24 mouse cellular contexts compared by ENCODE assay signal in the genomic region with DNA sequence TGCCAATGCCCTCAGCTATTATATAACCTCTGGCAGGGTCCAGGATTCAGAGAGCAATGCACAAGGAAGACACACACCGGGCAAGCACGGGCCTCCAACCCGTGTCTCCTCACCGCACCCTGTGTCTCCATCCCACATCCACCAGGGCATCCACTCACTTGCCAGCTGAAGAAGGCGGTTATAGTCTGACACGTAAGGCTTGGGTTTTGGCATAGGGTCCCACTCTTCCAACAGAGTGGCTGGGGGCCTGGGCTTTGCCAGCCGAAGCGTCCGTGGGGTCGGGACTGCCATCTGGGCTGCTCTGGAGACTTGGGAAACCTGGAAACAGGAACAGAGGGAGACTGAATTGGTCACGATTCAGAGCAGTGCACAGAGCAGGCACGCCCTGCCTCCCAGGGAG. TPM values are rescaled to one million over a fixed set of nuclear protein-coding genes. Genes with fewer than 3 reads are reported as not detected.
DNase-seq lines count a peak whose midpoint lies in the region; ATAC-seq and TF ChIP-seq lines count a peak whose summit lies in the region.
"Had no signal": no experiment of that assay in that cellular context is flagged by ENCODE, and none has a peak within 500 bp of the region (broad histone marks: within the 10 kb centered on the region; RNA-seq: fewer than 3 reads in every experiment).

No protein-coding gene starts in this region.

- no peak for TF ChIP-seq EP300 in ES-Bruce4 (IDR thresholded peaks at IDR 0.05; ENCODE audit: insufficient read depth, low read depth, low read length)

- TF ChIP-seq CTCF in E14TG2a.4 (conservative IDR thresholded peaks at IDR 0.05; ENCODE audit: low read length) (no peak), ES-Bruce4 (IDR thresholded peaks at IDR 0.05; ENCODE audit: low read depth, low read length) (no peak)
- TF ChIP-seq CTCF in layer of hippocampus, adult 2 months (conservative IDR thresholded peaks at IDR 0.05), result no peak

- no peak overlapping the region for H3K9ac ChIP-seq in ES-Bruce4 (ENCODE audit: low read depth, poor library complexity, severe bottlenecking)
- H3K9ac ChIP-seq: embryonic facial prominence, embryonic 13.5 days; forebrain, embryonic 13.5 days; heart, embryonic 13.5 days; hindbrain, embryonic 14.5 days; intestine, embryonic 15.5 days had no signal

- H3K9me3 ChIP-seq in E14TG2a.4 (ENCODE audit: low read length) (no peaks in the 10 kb centered on the region), ES-Bruce4 (replicated peaks; ENCODE audit: control insufficient read depth, insufficient read depth, low read length, poor library complexity, severe bottlenecking) (no peaks in the 10 kb centered on the region)
- H3K9me3 ChIP-seq: embryonic facial prominence, embryonic 13.5 days; heart, embryonic 13.5 days; intestine, embryonic 15.5 days had no signal

- DNase-seq in frontal cortex, postnatal 25 days (ENCODE audit: low spot score in 2 of 2), result no peak
- peak; percentile 47 for DNase-seq in left cerebral cortex, postnatal 4 days
- DNase-seq in left cerebral cortex, postnatal 10 days (ENCODE audit: extremely low spot score in 1 of 2, low spot score in 2 of 2), result no peak
- no peak for DNase-seq in kidney, postnatal 10 days
- DNase-seq in layer of hippocampus, adult 2 months (ENCODE audit: low spot score in 2 of 2), result no peak
- DNase-seq: adrenal gland, postnatal 14 days; cerebellum, adult 2 months; cerebellum, postnatal 36 days; gastrocnemius, postnatal 10 days; heart, postnatal 36 days had no signal

- H3K36me3 ChIP-seq in E14TG2a.4 (ENCODE audit: insufficient read depth, low read length) (no peaks in the 10 kb centered on the region), ES-Bruce4 (ENCODE audit: control insufficient read depth, insufficient read depth, low read length, poor library complexity, severe bottlenecking) (no peaks in the 10 kb centered on the region)
- H3K36me3 ChIP-seq: embryonic facial prominence, embryonic 13.5 days; heart, embryonic 13.5 days; intestine, embryonic 15.5 days had no signal

- TF ChIP-seq POLR2A in ES-Bruce4 (IDR thresholded peaks at IDR 0.05; ENCODE audit: insufficient read depth, low read length), result no peak

- H3K27ac ChIP-seq in ES-Bruce4 (ENCODE audit: insufficient read depth, low read length), result no peak overlapping the region
- H3K27ac ChIP-seq in layer of hippocampus, adult 2 months, result no peak overlapping the region
- H3K27ac ChIP-seq: embryonic facial prominence, embryonic 13.5 days; forebrain, embryonic 13.5 days; heart, adult 2 months; heart, embryonic 13.5 days; hindbrain, embryonic 14.5 days; intestine, embryonic 15.5 days had no signal

- H3K27me3 ChIP-seq in E14TG2a.4 (ENCODE audit: insufficient read depth, low read length), result peaks cover 25% of the 10 kb centered on the region
- H3K27me3 ChIP-seq in ES-Bruce4 (ENCODE audit: control insufficient read depth, insufficient read depth, low read length, poor library complexity, severe bottlenecking), result no peaks in the 10 kb centered on the region
- H3K27me3 ChIP-seq: intestine, embryonic 15.5 days had no signal

- H3K4me3 ChIP-seq in E14TG2a.4 (replicated peaks; ENCODE audit: low read length) (peak overlapping the region; percentile 56), ES-Bruce4 (ENCODE audit: low read depth, low read length) (0 out of 2 replicates have a peak overlapping the region, but pooled peaks have one; percentile 3)
- H3K4me3 ChIP-seq in layer of hippocampus, adult 2 months, result no peak overlapping the region
- H3K4me3 ChIP-seq: embryonic facial prominence, embryonic 13.5 days; forebrain, embryonic 13.5 days; heart, adult 2 months; heart, embryonic 13.5 days; intestine, embryonic 15.5 days had no signal

- intact Hi-C loops in left cerebral cortex, postnatal 4 days (cut with DNase I), result no loop called here
- intact Hi-C loops in left cerebral cortex, postnatal 10 days (cut with DNase I), result no loop called here

- peak; percentile 28; the same call in 1 of the 2 replicates for ATAC-seq in frontal cortex, adult (ENCODE audit: low TSS enrichment)
- ATAC-seq: activated CD4-positive, CD25-positive, alpha-beta regulatory T cell, adult 4 months; forebrain, embryonic 13.5 days; intestine, embryonic 15.5 days had no signal

- peaks cover 47% of the 10 kb centered on the region for H3K4me1 ChIP-seq in E14TG2a.4 (replicated peaks; ENCODE audit: low read depth, low read length)
- H3K4me1 ChIP-seq in ES-Bruce4 (ENCODE audit: control insufficient read depth, insufficient read depth, low read length), result no peaks in the 10 kb centered on the region
- H3K4me1 ChIP-seq: embryonic facial prominence, embryonic 13.5 days; forebrain, embryonic 13.5 days; heart, embryonic 13.5 days; intestine, embryonic 15.5 days had no signal

RNA-seq across cellular contexts. Expression of a gene that starts 7.3 kb away (rescaled TPM):
- not detected for total RNA-seq in left cerebral cortex, postnatal 4 days (2021)
- total RNA-seq in left cerebral cortex, postnatal 10 days (2021), result not detected
- not detected in 2 replicates for polyA plus RNA-seq in ES-Bruce4 (2011; ENCODE audit: insufficient read depth, insufficient read length, low read depth, missing spikeins)
- total RNA-seq in layer of hippocampus, adult 2 months (2021), result 1 to 10 TPM in 1 of 2 experiments, not detected in 1; 1.2 TPM
- total RNA-seq: adrenal gland, adult 18-20 months; adrenal gland, postnatal 14 days; gastrocnemius, postnatal 10 days; gastrocnemius, postnatal 4 days; heart, adult 2 months; heart, postnatal 36 days; MEL had no signal
- polyA plus RNA-seq: activated CD4-positive, CD25-positive, alpha-beta regulatory T cell, adult 4 months; cerebellum, adult 2 months; embryonic facial prominence, embryonic 13.5 days; forebrain, embryonic 13.5 days; heart, embryonic 13.5 days; heart, postnatal 0 days; hindbrain, embryonic 14.5 days; intestine, embryonic 15.5 days had no signal

RNA-seq across cellular contexts. Expression of a gene that starts 24.8 kb away (rescaled TPM):
- total RNA-seq in left cerebral cortex, postnatal 4 days (2021), result 10 to 100 TPM; 51.2 to 56.5 TPM
- total RNA-seq in left cerebral cortex, postnatal 10 days (2021), result 10 to 100 TPM; 47.5 to 50.2 TPM
- 40.1 and 55.7 TPM in 2 replicates for polyA plus RNA-seq in ES-Bruce4 (2011; ENCODE audit: insufficient read depth, insufficient read length, low read depth, missing spikeins)
- 10 to 100 TPM; 60.1 to 61.6 TPM for total RNA-seq in layer of hippocampus, adult 2 months (2021)

RNA-seq across cellular contexts. Expression of a gene that starts 34.0 kb away (rescaled TPM):
- 10 to 100 TPM; 20.7 to 24.4 TPM for total RNA-seq in left cerebral cortex, postnatal 4 days (2021)
- total RNA-seq in left cerebral cortex, postnatal 10 days (2021), result 10 to 100 TPM; 13.3 to 14.2 TPM
- 0.58 and 0.88 TPM in 2 replicates for polyA plus RNA-seq in ES-Bruce4 (2011; ENCODE audit: insufficient read depth, insufficient read length, low read depth, missing spikeins)
- 10 to 100 TPM; 15.5 to 16.6 TPM for total RNA-seq in layer of hippocampus, adult 2 months (2021)
- total RNA-seq: MEL had no signal
- polyA plus RNA-seq: activated CD4-positive, CD25-positive, alpha-beta regulatory T cell, adult 4 months; embryonic facial prominence, embryonic 13.5 days; heart, embryonic 13.5 days; heart, postnatal 0 days had no signal

RNA-seq across cellular contexts. Expression of a gene that starts 46.2 kb away (rescaled TPM):
- 1 to 10 TPM; 7.9 to 9.4 TPM for total RNA-seq in left cerebral cortex, postnatal 4 days (2021)
- total RNA-seq in left cerebral cortex, postnatal 10 days (2021), result 1 to 10 TPM; 3.2 to 3.7 TPM
- polyA plus RNA-seq in ES-Bruce4 (2011; ENCODE audit: insufficient read depth, insufficient read length, low read depth, missing spikeins), result 16.6 and 16.7 TPM in 2 replicates
- 1 to 10 TPM; 4.2 to 4.9 TPM for total RNA-seq in layer of hippocampus, adult 2 months (2021)

RNA-seq across cellular contexts. Expression of a gene that starts 57.9 kb away (rescaled TPM):
- 10 to 100 TPM; 46.0 to 49.8 TPM for total RNA-seq in left cerebral cortex, postnatal 4 days (2021)
- 10 to 100 TPM; 47.1 to 50.7 TPM for total RNA-seq in left cerebral cortex, postnatal 10 days (2021)
- 4.6 and 4.7 TPM in 2 replicates for polyA plus RNA-seq in ES-Bruce4 (2011; ENCODE audit: insufficient read depth, insufficient read length, low read depth, missing spikeins)
- 10 to 100 TPM; 44.7 to 49.4 TPM for total RNA-seq in layer of hippocampus, adult 2 months (2021)
- total RNA-seq: MEL had no signal
- polyA plus RNA-seq: activated CD4-positive, CD25-positive, alpha-beta regulatory T cell, adult 4 months had no signal
